Mouse (Mus musculus) C2C12 (cell line): ENCODE data around the gene Pex10. TPM values are rescaled to one million over a fixed set of nuclear protein-coding genes. Genes with fewer than 3 reads are reported as not detected.

Experiments
- H3K27me3 ChIP-seq: one replicate; pipeline ENCODE4 v1.6.1; 2011; ENCODE audit not compliant: control insufficient read depth, insufficient read depth, insufficient read length
- H3K36me3 ChIP-seq: one replicate; pipeline ENCODE4 v1.6.1; 2011; ENCODE audit not compliant: control insufficient read depth, insufficient read depth
- H3K4me3 ChIP-seq: one replicate; pipeline ENCODE4 v1.5.1; 2011; ENCODE audit warnings: mild to moderate bottlenecking, control low read depth; ENCODE audit not compliant: poor library complexity, insufficient read depth, severe bottlenecking
- H3K79me2 ChIP-seq: one replicate; pipeline ENCODE4 v1.6.1; 2011; ENCODE audit not compliant: control insufficient read depth, insufficient read depth
- H3K79me3 ChIP-seq: one replicate; pipeline ENCODE4 v1.6.1; 2011; ENCODE audit warnings: low read depth, control low read depth
- H3ac ChIP-seq: one replicate; pipeline ENCODE3; 2011; ENCODE audit warnings: low read depth; ENCODE audit not compliant: control insufficient read depth, insufficient read length
- CEBPB ChIP-seq: IDR thresholded peaks from one replicate; pipeline ENCODE4 v1.6.1; 2011; ENCODE audit warnings: low read depth, mild to moderate bottlenecking, control low read depth, moderate library complexity
- CTCF ChIP-seq: IDR thresholded peaks from one replicate; pipeline ENCODE4 v1.5.1; 2011; ENCODE audit not compliant: control insufficient read depth, insufficient read depth, insufficient read length
- FOSL1 ChIP-seq: IDR thresholded peaks from one replicate; pipeline ENCODE4 v1.8.0; 2011; ENCODE audit warnings: mild to moderate bottlenecking, low read length; ENCODE audit not compliant: poor library complexity, insufficient read depth, severe bottlenecking
- MAX ChIP-seq: IDR thresholded peaks from one replicate; pipeline ENCODE4 v1.6.1; 2011; ENCODE audit warnings: mild to moderate bottlenecking, control low read depth
- MYOD1 ChIP-seq: IDR thresholded peaks from one replicate; pipeline ENCODE4 v1.6.1; 2011; ENCODE audit warnings: low read depth; ENCODE audit not compliant: control insufficient read depth, insufficient read length
- MYOG ChIP-seq: IDR thresholded peaks from one replicate; pipeline ENCODE4 v1.6.1; 2011; ENCODE audit not compliant: control insufficient read depth, insufficient read length; ENCODE audit errors: extremely low read depth
- USF1 ChIP-seq: IDR thresholded peaks from one replicate; pipeline ENCODE4 v1.6.1; 2011; ENCODE audit warnings: low read depth, mild to moderate bottlenecking, control low read depth, moderate library complexity
- long read RNA-seq, 2 experiments: library from polyadenylated mRNA; unstranded; transcript quantifications; one replicate each; pipeline ENCODE4 v2.0.0; 2019 to 2020
- polyA plus RNA-seq: library from polyadenylated mRNA; unstranded; fragments of >200 nt; fragmentation: generic; extraction: Trizol; gene quantifications from one replicate; pipeline ENCODE4 v1.2.1, GENCODE M21; 2012; ENCODE audit warnings: missing spikeins

The Pex10 gene
- 11.2 TPM for polyA plus RNA-seq
- long read RNA-seq, experiment 1, transcript Pex10-201 (6 exons, 1,688 nt): major isoform, 7 of 10 reads
- long read RNA-seq, experiment 1, partial matches to known transcripts: 0 of 10 reads
- long read RNA-seq, experiment 1, other reads (novel, unspliced or antisense): 1 of 10 reads
- long read RNA-seq, experiment 2, transcript Pex10-201 (6 exons, 1,688 nt): major isoform, 20 of 21 reads
- long read RNA-seq, experiment 2, partial matches to known transcripts: 0 of 21 reads
- long read RNA-seq, experiment 2, other reads (novel, unspliced or antisense): 1 of 21 reads

- Histone ChIP-seq H3K4me3 (peak within 1 kb of the TSS; percentile 55), H3ac (peak within 1 kb of the TSS; percentile 96), H3K27me3 (peaks cover 11% of the 10 kb centered on the region), H3K36me3 (peaks cover 35% of the 10 kb centered on the region), H3K79me2 (peaks cover 13% of the 10 kb centered on the region), H3K79me3 (no peaks in the 10 kb centered on the region)
- no peak for TF ChIP-seq CTCF
- no peak for TF ChIP-seq MYOD1
- TF ChIP-seq MYOG: no peak
- no peak for TF ChIP-seq USF1
- no peak for TF ChIP-seq CEBPB
- no peak for TF ChIP-seq MAX
- TF ChIP-seq FOSL1: no peak
Measured at GRCm38 (mm10) chr4:155066834-155067522, at the start of gene Pex10. Gene Pex10 (plus strand): TSS chr4:155067016.

- Histone ChIP-seq H3K4me3 (no peak overlapping the region), H3K79me3 (no peaks in the 10 kb centered on the region), H3ac (no peak overlapping the region), H3K36me3 (no peaks in the 10 kb centered on the region), H3K79me2 (no peaks in the 10 kb centered on the region), H3K27me3 (peaks cover 62% of the 10 kb centered on the region)
- TF ChIP-seq MYOG: no peak
Measured at GRCm38 (mm10) chr4:155017253-155017878, 49.5 kb upstream of the Pex10 start.

- Histone ChIP-seq H3ac (no peak overlapping the region), H3K36me3 (no peaks in the 10 kb centered on the region), H3K27me3 (peaks cover 61% of the 10 kb centered on the region), H3K4me3 (no peak overlapping the region), H3K79me2 (no peaks in the 10 kb centered on the region), H3K79me3 (no peaks in the 10 kb centered on the region)
- TF ChIP-seq CTCF: no peak
- TF ChIP-seq USF1: no peak
- no peak for TF ChIP-seq FOSL1
- no peak for TF ChIP-seq CEBPB
Measured at GRCm38 (mm10) chr4:155018066-155018465, 48.8 kb upstream of the Pex10 start.

DNA sequence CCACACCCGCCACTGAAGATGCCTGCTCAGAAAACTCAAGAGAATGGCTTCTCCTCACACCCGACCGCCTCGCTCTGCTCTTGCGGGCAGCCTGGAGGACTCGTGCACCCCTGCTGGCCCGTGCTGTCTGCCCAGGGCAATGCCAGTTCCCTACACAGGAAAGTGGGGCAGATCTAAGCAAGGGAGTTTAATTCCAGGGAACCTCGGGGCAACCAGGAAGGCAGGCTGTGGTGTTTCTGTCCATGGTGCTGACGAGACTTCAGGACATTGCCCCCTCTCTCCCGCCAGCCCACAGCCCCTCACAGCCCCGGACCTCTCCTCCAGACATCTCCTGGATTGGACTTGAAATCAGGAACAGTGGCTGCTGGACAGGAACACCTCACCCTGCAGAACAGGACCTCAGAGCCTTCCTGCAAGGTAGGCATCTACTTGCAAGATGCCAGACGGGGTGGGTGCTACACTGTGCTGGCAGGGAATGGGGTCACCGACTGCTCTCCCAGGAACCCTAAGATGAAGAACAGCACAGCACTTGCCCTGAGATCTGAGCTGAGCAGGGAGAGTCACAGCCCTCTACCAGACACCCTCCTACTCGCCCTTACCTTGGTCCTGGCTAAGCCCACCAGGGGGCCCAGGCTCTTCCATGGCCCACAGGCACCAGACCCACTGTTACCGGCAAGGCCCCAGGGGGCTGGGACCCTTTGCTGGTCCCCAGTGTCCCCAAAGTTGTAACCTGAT, 48.0 kb upstream of the Pex10 start:
- Histone ChIP-seq H3K79me3 (no peaks in the 10 kb centered on the region), H3K36me3 (no peaks in the 10 kb centered on the region), H3K4me3 (no peak overlapping the region), H3K27me3 (peaks cover 60% of the 10 kb centered on the region), H3ac (no peak overlapping the region), H3K79me2 (no peaks in the 10 kb centered on the region)
- TF ChIP-seq USF1 (no peak), MYOD1 (no peak), CEBPB (no peak), FOSL1 (no peak), CTCF (no peak), MYOG (no peak), MAX (no peak)

DNA sequence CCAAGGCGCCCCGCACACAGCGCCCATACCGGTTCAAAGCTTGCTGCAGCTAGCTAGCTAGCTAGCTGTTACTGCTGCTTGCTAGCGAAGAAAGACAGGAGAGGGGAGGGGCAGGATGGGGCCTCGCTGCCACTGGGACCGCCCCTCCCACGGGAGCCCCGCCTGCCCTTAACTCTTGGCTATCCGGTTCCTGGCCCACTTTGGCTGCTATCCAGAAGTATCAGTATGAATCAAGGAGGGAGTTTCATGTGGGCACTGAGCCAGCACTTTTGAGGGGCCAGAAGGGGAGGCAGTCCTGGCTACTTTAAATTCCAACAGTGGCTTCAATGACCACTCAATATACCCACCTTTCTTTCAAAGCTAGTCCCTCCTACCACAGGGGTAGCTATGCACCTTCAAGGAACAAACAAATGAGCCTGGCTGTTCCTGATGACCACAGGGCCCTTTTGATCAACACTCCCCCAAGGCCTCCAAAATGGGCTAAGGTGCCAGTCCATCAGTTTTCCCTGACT, 47.4 kb upstream of the Pex10 start:
- H3K79me3 ChIP-seq: no peaks in the 10 kb centered on the region
- TF ChIP-seq FOSL1 (no peak), MYOG (no peak), MYOD1 (no peak), MAX (no peak), USF1 (no peak), CEBPB (no peak), CTCF (no peak)
- H3K4me3 ChIP-seq: no peak overlapping the region
- H3K36me3 ChIP-seq: no peaks in the 10 kb centered on the region
- H3K79me2 ChIP-seq: no peaks in the 10 kb centered on the region
- peaks cover 60% of the 10 kb centered on the region for H3K27me3 ChIP-seq
- H3ac ChIP-seq: no peak overlapping the region
